Mouse (Mus musculus) retina, postnatal 7 days (tissue): Measurements from ENCODE around the gene Rnasel.
A peak's percentile ranks its signal among the peaks of the same experiment; 100 is the strongest.

Experiments
- DNase-seq: peaks from one replicate; pipeline ENCODE4 v3.0.0-alpha.2; 2012; ENCODE audit warnings: low read depth, low spot score

Gene Rnasel

GRCm38 (mm10) chr1:153736096-153736495, 13.1 kb upstream of the Rnasel start:
- DNase-seq = no peak

- DNase-seq = no peak
These were observed 11.8 kb upstream of the Rnasel start for GRCm38 (mm10) chr1:153737101-153738085.

GRCm38 (mm10) chr1:153739437-153740015, 9.7 kb upstream of the Rnasel start:
- DNase-seq = no peak

- DNase-seq = peak; percentile 65
These were observed 9.1 kb upstream of the Rnasel start, which contains the start of gene Rgs16 for GRCm38 (mm10) chr1:153740145-153740544. Gene Rgs16 (plus strand): TSS chr1:153740349.

- no peak for DNase-seq
These were observed 8.3 kb upstream of the Rnasel start for GRCm38 (mm10) chr1:153740775-153741400.

GRCm38 (mm10) chr1:153741551-153742316, 7.5 kb upstream of the Rnasel start:
- DNase-seq = no peak

GRCm38 (mm10) chr1:153742374-153743155, 6.7 kb upstream of the Rnasel start:
- DNase-seq = peak; percentile 68

GRCm38 (mm10) chr1:153746119-153746670, 3.0 kb upstream of the Rnasel start:
- no peak for DNase-seq

GRCm38 (mm10) chr1:153746728-153747127, 2.5 kb upstream of the Rnasel start:
- peak; percentile 68 for DNase-seq

- no peak for DNase-seq
These were observed 1.2 kb upstream of the Rnasel start for GRCm38 (mm10) chr1:153747861-153748530.

GRCm38 (mm10) chr1:153748549-153748948, 677 bp upstream of the Rnasel start:
- DNase-seq = no peak

- no peak for DNase-seq
These were observed 828 bp downstream of the Rnasel start for GRCm38 (mm10) chr1:153750054-153750453.

GRCm38 (mm10) chr1:153751763-153752301, 2.6 kb downstream of the Rnasel start:
- DNase-seq = no peak

GRCm38 (mm10) chr1:153752521-153752920, 3.3 kb downstream of the Rnasel start:
- no peak for DNase-seq

GRCm38 (mm10) chr1:153753725-153754464, 4.7 kb downstream of the Rnasel start:
- no peak for DNase-seq

- no peak for DNase-seq
These were observed 14.9 kb downstream of the Rnasel start for GRCm38 (mm10) chr1:153764136-153764535.

- no peak for DNase-seq
These were observed 17.1 kb downstream of the Rnasel start for GRCm38 (mm10) chr1:153766298-153766697.

- DNase-seq = no peak
These were observed 18.1 kb downstream of the Rnasel start for GRCm38 (mm10) chr1:153767281-153767680.

GRCm38 (mm10) chr1:153768465-153768864, 19.2 kb downstream of the Rnasel start:
- DNase-seq = no peak
